Mouse (Mus musculus) splenic B cell, adult 2 months (primary cell): ENCODE measurements at regions not wholly inside any gene's neighbourhood (a gene's known extent, or its start where the extent isn't known, plus 50 kb on each side); places are given as distances from the start of the nearest gene placed in this dataset.

ENCODE experiments used
- DNase-seq: peaks from one replicate; pipeline ENCODE4 v3.0.0-alpha.2; 2011; ENCODE audit warnings: low read depth, low spot score
- H3K27me3 ChIP-seq: 2 replicates; pipeline ENCODE4 v1.6.1; 2012; ENCODE audit warnings: mild to moderate bottlenecking, low read length, moderate library complexity, mixed read lengths; ENCODE audit not compliant: control insufficient read depth, poor library complexity, insufficient read depth, severe bottlenecking
- H3K36me3 ChIP-seq: 2 replicates; pipeline ENCODE4 v1.6.1; 2012; ENCODE audit warnings: mild to moderate bottlenecking, low read length, moderate library complexity, mixed read lengths; ENCODE audit not compliant: control insufficient read depth, poor library complexity, insufficient read depth, severe bottlenecking

DNA sequence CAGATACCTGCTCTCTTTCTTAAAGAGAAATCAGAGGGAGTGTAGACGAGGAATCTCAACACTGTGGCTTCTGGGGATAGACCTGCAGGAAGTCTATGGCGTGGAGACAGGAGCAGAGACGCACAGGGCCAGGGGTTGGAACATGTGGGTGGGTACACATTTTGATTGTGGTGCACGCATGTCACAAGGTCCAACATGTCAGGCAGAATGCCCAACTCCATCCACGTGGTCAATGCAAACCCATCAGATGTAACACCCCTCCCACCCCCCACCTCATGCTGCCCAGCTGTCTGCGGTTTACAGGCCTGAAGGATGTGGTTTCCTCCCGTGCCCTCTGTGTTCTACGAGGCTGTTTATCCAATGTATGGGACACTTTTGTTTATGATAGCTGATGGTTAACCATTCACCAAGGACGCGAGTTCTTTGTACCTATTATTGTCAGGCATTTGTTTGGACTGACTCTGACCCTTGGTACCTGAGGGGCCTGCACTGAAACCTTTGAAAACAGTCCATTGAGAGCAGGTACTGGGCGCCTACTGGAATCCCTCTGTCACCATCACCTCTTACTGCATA, 142.2 kb downstream of the Irs2 start:
- DNase-seq, result peak; percentile 55
- Histone ChIP-seq H3K36me3 (no peaks in the 10 kb centered on the region), H3K27me3 (no peaks in the 10 kb centered on the region)

DNA sequence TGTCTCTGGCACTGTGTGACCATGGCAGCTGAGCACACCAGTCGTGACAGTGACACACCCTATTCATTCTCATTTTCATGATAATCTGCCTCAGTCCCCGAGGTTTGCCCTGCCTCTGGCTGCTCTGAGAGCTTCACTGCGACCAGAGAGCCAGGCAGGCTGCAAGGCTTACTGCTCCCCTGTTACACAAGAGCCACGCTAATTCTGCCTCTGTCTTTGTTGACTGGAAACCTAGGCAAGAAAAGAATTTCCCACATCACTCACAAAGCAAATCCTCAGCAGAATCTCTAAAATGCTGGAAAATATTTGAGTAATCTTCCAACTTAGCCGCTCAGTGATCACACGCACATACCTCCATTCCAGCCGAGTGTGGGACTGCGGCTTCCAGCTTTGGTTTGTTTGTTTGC, 142.8 kb downstream of the Irs2 start:
- DNase-seq, result no peak
- Histone ChIP-seq H3K27me3 (no peaks in the 10 kb centered on the region), H3K36me3 (no peaks in the 10 kb centered on the region)

DNA sequence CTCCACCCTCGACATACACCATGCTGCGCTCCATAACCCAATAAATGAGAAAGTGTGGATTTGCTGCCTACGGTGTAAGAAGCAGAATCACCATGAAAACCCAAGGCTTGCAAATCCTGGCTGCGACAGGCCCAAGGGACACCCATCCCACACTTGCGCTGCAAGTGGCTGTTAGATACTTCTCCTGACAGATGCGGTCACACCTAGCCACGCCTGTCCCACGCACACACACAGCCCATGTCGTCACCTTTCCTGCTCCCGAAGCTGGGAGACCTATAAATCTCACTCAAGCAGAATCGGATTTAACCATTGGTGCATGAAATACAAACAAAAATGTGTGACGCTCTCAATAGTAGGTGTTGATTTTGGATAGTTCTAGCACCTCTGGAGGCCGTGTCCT, 145.8 kb downstream of the Irs2 start:
- Histone ChIP-seq H3K36me3 (no peaks in the 10 kb centered on the region), H3K27me3 (no peaks in the 10 kb centered on the region)
- DNase-seq, result no peak

DNA sequence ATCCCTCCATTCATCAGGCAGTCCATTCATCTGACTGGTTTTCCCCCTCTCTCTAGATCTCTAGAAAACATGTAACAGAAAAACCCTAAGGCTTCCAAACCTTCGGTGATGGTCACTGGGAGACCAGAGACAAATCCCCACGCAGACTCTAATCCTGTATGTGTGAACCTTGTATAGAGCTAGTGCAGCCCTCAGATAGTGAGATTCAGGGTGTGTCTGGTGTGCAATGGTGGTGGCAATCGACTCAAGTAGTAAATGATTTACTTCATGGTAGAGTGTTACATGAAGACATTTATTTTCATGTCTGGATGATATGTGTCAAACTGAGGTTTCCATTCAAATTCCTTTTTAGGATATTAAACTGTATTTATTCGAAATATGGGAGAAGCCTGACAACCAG, 147.4 kb downstream of the Irs2 start:
- no peak for DNase-seq
- Histone ChIP-seq H3K27me3 (no peaks in the 10 kb centered on the region), H3K36me3 (no peaks in the 10 kb centered on the region)

DNA sequence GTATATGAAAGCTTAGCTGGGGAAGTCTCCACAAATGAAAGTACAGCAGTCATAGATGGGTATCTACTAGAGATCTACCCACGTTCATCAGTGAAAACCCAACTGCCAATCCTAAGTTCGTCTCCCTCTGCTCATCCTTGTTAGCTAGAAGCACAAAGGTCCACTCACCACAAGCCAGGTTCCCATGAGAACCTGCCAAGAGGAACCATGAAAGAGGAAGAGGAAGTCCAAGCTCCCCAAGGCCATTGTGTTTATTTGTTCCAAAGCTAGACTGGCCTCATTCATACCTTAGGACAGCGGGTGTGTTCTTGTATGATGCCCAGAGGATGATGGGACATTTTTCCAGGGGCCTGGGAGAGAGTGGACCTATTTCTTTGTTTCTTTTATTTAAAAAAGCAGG, 150.4 kb downstream of the Irs2 start:
- peak; percentile 50 for DNase-seq
- Histone ChIP-seq H3K27me3 (no peaks in the 10 kb centered on the region), H3K36me3 (no peaks in the 10 kb centered on the region)

DNA sequence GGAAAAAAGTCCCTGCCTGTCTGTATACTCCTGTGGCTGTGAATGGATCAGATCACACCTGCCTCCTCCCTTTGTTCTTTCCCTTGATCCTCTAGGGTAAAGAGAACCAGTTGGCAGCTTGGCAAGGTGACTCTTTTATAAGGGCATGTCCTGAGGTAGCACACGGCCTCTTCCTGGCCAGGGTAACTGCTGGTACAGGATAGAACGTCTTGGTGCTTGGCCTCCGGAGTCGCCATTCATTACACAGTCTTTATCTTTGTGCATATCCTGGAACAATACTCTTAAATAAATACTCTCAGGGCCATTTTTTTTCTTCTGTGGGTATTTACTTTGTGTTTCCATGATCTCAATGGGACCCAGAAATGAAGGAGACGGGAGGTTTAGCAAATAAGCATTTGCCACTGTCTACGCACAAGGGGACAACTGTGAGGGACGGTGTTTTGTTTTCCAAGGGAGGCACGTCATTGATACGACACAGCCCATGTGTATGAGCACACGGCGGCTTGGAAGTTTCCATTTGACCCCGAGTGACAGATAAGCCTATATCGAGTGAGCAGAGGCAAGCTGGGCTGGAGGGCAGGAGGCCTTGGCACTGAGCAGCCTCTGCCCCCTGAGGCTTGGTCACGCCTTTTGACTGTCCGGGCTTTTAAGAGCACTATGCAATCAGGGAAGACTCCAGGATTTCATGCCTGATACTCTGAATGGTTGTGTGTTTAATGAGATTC, 151.1 kb downstream of the Irs2 start:
- H3K27me3 ChIP-seq, result no peaks in the 10 kb centered on the region
- no peaks in the 10 kb centered on the region for H3K36me3 ChIP-seq
- no peak for DNase-seq

DNA sequence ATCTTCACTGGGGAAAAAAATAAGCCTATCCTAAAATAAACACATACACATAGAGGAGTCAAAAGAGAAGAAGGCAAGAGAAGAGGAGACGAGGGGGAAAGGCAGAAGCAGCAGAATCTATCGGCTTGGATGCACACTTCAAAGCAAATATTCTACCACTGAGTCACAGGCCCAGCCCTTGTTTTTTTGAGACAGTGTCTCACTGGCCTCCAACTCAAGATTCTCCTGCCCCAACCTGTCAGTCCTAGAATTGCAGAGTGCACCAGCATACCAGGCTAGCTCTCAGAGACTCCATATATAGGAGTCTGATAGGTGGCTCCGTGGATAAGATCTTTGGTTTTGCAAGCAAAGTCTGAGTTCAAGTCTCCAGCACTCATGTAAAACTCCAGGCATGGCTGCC, 152.6 kb downstream of the Irs2 start:
- no peaks in the 10 kb centered on the region for H3K27me3 ChIP-seq
- no peak for DNase-seq
- H3K36me3 ChIP-seq, result no peaks in the 10 kb centered on the region

DNA sequence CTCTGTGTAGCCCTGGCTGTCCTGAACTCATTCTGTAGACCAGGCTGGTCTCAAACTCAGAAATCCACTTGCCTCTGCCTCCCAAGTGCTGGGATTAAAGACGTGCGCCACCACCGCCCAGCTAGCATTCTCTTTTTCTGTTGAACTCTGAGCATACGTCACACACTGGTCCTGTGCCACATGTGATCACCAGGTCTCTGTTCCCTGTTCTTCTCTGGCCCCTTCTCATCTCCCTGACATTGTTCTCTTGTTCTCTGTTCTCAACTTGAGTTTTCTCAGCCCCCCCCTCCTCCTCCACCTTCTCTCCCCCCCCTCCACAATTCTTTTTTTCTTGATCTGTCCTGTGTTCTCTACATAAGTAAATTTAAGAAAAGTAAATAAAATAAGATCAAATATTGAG, 153.1 kb downstream of the Irs2 start:
- no peaks in the 10 kb centered on the region for H3K36me3 ChIP-seq
- no peaks in the 10 kb centered on the region for H3K27me3 ChIP-seq
- DNase-seq, result no peak

DNA sequence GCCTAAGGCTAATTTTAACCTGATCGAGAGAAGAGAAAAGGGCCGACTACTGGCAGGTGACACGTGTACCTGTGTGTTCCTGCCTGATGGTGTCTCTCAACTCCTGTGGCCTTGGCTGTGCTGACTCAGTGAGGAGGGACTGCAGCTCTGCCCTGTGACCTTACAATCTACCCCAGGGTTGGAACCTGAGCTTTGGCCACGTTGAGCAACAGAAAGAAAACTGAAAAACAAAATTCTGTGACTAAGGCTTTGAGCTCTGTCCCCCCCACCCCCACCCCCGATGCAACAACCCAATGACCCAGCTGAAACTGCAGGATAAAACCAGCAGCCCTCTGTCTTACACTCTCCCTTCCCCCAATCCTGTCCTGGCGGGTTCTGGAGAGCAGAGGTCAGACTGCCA, 153.7 kb downstream of the Irs2 start:
- DNase-seq, result no peak
- H3K27me3 ChIP-seq, result no peaks in the 10 kb centered on the region
- H3K36me3 ChIP-seq, result no peaks in the 10 kb centered on the region

DNA sequence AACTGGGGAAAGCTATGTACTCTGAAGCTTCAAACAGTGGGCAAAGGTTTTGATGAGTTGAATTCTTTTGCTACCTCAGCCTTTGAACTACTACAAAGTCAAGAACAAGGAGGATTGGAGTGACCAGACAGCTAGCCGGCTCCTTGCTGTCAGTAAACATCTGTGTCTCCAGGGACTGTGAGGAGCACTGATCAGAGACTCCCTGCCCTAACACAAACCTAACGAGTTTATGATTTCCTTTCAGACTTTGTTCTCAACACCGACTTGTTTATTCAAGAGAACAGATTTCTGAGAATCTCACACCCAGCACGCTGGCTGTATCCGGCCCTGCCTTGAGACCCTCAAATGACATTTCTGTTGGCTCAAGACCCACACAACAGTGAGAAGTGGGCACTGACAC, 154.4 kb downstream of the Irs2 start:
- DNase-seq, result no peak
- no peaks in the 10 kb centered on the region for H3K36me3 ChIP-seq
- no peaks in the 10 kb centered on the region for H3K27me3 ChIP-seq

DNA sequence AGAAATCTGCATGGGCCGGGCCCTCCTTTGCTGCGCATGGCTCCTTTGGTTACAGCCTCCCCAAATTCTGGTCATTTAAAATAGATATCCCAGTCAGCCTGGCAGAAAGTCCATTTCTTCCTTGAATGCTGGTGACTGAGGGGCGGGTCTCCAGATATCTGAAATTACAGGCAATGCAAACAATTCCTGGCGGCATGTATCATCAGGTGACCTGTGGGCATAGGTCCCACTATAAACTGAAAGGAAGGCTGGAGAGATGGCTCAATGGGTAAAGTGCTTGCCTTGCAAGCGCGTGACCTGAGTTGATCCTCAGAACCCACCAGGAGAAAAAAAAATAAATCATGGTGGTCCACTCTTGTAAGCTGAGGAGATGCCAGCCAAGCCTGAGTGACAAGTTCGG, 158.3 kb downstream of the Irs2 start:
- Histone ChIP-seq H3K27me3 (no peaks in the 10 kb centered on the region), H3K36me3 (no peaks in the 10 kb centered on the region)
- DNase-seq, result no peak

DNA sequence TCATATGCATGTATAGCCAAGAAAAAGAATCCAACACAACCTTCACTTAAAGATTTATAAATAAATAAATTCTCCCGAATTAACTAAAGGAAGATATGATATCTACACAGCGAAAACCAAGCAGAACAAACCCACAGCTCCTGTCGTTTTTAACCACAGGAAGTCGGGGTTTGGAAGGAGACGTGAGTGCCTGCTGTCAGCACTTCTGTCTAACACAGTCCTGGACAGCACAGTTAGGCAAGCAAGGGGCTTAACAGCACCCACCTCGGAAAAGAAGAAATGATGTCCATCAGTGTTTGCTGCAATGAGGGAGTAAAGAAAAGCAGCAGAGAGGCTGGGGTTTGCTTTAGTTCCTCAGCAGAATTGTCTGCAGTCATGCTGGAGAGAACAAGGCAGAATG, 162.7 kb downstream of the Irs2 start:
- Histone ChIP-seq H3K36me3 (no peaks in the 10 kb centered on the region), H3K27me3 (no peaks in the 10 kb centered on the region)
- no peak for DNase-seq

DNA sequence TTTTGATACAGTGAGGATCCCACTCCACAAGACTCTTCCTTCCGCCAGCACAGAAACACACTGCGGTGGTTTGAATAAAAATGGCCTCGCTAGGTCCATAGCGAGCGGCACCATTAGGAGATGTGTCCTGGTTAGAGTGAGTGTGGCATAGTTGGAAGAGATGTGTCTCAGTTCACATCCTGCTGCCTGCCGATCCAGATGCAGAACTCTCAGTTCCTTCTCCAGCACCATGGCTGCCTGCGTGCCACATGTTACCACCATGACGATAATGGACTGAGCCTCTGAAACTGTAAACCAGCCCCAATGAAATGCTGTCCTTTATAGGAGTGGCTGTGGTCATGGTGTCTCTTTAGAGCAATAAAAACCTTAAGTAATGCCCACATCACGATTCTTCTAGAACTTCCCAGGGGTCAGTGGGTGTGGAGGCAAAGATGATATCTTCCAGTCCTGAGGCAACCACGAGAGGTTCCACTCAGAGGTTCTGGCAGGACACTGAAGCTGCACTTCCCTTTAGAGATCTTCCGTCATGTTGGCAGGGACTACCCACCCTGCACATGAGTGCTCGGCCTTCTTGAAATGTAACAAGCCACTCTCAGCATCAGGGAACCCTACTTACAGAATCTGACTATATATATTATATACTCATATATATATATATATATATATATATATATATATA, 167.3 kb downstream of the Irs2 start:
- Histone ChIP-seq H3K36me3 (no peaks in the 10 kb centered on the region), H3K27me3 (no peaks in the 10 kb centered on the region)
- peak; percentile 54 for DNase-seq

DNA sequence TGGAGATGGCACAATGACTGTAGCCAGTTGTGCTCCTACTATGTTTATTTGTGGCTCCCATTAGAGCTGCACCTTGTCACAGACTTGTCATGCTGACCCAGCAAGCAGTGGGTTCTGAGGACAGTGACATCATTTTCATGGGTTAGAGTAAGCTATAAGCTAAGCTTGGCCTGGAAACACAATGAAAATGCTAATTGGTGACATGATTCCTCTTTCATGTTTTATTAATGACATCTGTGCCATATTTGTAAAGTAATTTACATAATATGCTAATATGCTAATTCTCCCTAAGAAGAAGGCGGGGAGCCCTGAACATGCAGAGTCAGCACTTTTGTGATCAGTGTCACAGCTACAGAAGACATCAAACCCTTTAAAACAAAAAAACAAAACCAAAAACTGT, 168.2 kb downstream of the Irs2 start:
- DNase-seq, result no peak
- Histone ChIP-seq H3K36me3 (no peaks in the 10 kb centered on the region), H3K27me3 (no peaks in the 10 kb centered on the region)

DNA sequence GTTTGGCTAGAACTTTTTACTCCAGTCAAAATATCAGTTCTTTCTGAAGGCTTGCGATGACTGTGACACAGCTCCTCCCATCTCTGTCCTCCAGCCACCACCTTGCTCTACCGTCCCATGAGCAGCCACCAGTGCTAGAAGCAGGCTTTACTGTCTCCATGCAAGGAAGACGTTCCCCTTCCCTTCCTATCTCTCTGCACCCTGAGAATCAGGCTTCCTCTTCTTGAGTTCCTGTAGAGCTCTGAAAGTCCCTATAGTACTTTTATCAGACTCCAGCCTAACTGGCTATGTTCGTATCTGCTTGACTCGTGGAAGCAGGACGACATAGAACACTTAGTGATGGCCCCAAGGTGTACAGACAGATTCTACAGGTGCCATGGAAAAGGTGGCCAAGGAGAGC, 173.2 kb downstream of the Irs2 start:
- no peak for DNase-seq
- Histone ChIP-seq H3K36me3 (no peaks in the 10 kb centered on the region), H3K27me3 (no peaks in the 10 kb centered on the region)
